Mouse (Mus musculus) liver, embryonic 14.5 days (tissue): ENCODE results near the gene Atxn1. TPM values are rescaled to one million over a fixed set of nuclear protein-coding genes. Genes with fewer than 3 reads are reported as not detected.

Source experiments
- ATAC-seq: fragments of 200-750 bp; cut with Nextera tagmentation; 2 replicates; pipeline ENCODE4 v1.8.0; 2017; ENCODE audit warnings: moderate number of reproducible peaks, mild to moderate bottlenecking, moderate library complexity; ENCODE audit not compliant: insufficient read depth
- DNase-seq, 3 experiments: peaks; one replicate each; pipeline ENCODE4 v3.0.0-alpha.2; 2012 to 2013; ENCODE audit warnings: low read depth in 3 of 3, low spot score in 3 of 3
- H3K27ac ChIP-seq: fragments of 300-500 bp; sonication (generic); 2 replicates; pipeline ENCODE4 v1.5.1; 2014; ENCODE audit warnings: moderate library complexity, mild to moderate bottlenecking, control low read depth, inconsistent platforms
- H3K27me3 ChIP-seq: fragments of 300-500 bp; sonication (generic); 2 replicates; pipeline ENCODE4 v1.6.1; 2014; ENCODE audit warnings: mild to moderate bottlenecking, low read length, moderate library complexity; ENCODE audit not compliant: control insufficient read depth, insufficient read depth
- H3K36me3 ChIP-seq: fragments of 300-500 bp; sonication (generic); replicated peaks from 2 replicates; pipeline ENCODE4 v1.6.1; 2014; ENCODE audit warnings: low read depth; ENCODE audit not compliant: control insufficient read depth, insufficient read depth
- H3K4me1 ChIP-seq, 2 experiments: fragments of 200-500 bp in 1 of 2; fragments of 300-500 bp in 1 of 2; sonication (generic) in 1 of 2; replicated peaks; 2 replicates each; pipeline ENCODE4 v1.6.1; 2012 to 2014; ENCODE audit warnings: antibody characterized with exemption in 1 of 2, inconsistent platforms in 1 of 2, low read length in 1 of 2; ENCODE audit not compliant: control insufficient read depth in 2 of 2, insufficient read depth in 2 of 2
- H3K4me2 ChIP-seq: fragments of 300-500 bp; sonication (generic); 2 replicates; pipeline ENCODE4 v1.6.1; 2014; ENCODE audit warnings: low read depth, mild to moderate bottlenecking, control low read depth, moderate library complexity
- H3K4me3 ChIP-seq, 2 experiments: fragments of 200-500 bp in 1 of 2; fragments of 300-500 bp in 1 of 2; sonication (generic) in 1 of 2; 2 replicates each; pipeline ENCODE4 v1.5.1; 2012 to 2014; ENCODE audit warnings: low read depth in 2 of 2, low read length in 2 of 2, mild to moderate bottlenecking in 2 of 2, control low read depth in 1 of 2, inconsistent platforms in 1 of 2, moderate library complexity in 1 of 2; ENCODE audit not compliant: insufficient read depth in 1 of 2
- H3K9ac ChIP-seq: fragments of 300-500 bp; sonication (generic); replicated peaks from 2 replicates; pipeline ENCODE4 v1.6.1; 2014; ENCODE audit warnings: mild to moderate bottlenecking, control low read depth, moderate library complexity
- H3K9me3 ChIP-seq: fragments of 300-500 bp; sonication (generic); 2 replicates; pipeline ENCODE4 v1.6.1; 2016; ENCODE audit warnings: low read length, mixed read lengths; ENCODE audit not compliant: control insufficient read depth
- CTCF ChIP-seq: IDR thresholded peaks from 2 replicates; pipeline ENCODE4 v1.5.1; 2016; ENCODE audit warnings: antibody characterized with exemption, low read depth, control low read depth
- EP300 ChIP-seq: IDR thresholded peaks from 2 replicates; pipeline ENCODE4 v1.6.1; 2016; ENCODE audit warnings: antibody characterized with exemption, low read depth
- WGBS: fragments of 180-500 bp; shearing (Covaris S2); extraction: QIAGEN DNeasy Blood & Tissue Kit; methylation state at CpG from one replicate; pipeline ENCODE4 v1.1.7; 2014; ENCODE audit not compliant: insufficient replicate concordance; 5-methylcytosine and 5-hydroxymethylcytosine counted together
- polyA plus RNA-seq, 2 experiments: library from polyadenylated mRNA; depleted of rRNA in 1 of 2; stranded (reverse) in 1 of 2; unstranded in 1 of 2; fragments of >200 nt; fragmentation: Nextera tagmentation in 1 of 2; extraction: Ambion mirVana in 1 of 2; gene quantifications; 2 replicates each; pipeline versions ENCODE4 v1.2.1 to v1.2.3; 2012 to 2014

Atxn1 gene
- 0.81 and 1.0 TPM in 2 replicates for polyA plus RNA-seq (2012; rRNA removed)
- polyA plus RNA-seq (2014; fragmentation: Nextera tagmentation; extraction: Ambion mirVana) = 1.1 and 1.2 TPM in 2 replicates

- under 1% methylated on average over 53 of the region's 53 CpGs for WGBS
Observed at GRCm38 (mm10) chr13:45964853-45965593, at the start of gene Atxn1. TSS of gene Atxn1 (minus strand) at chr13:45965008.

GRCm38 (mm10) chr13:46011232-46011631 lies 46.4 kb upstream of the Atxn1 start:
- no peak overlapping the region for H3K4me2 ChIP-seq
- no peak for DNase-seq
- H3K27ac ChIP-seq = no peak overlapping the region
- no peaks in the 10 kb centered on the region for H3K36me3 ChIP-seq
- H3K4me1 ChIP-seq = no peaks in the 10 kb centered on the region
- 21% methylated on average over 9 of the region's 9 CpGs for WGBS
- H3K9me3 ChIP-seq = no peaks in the 10 kb centered on the region
- H3K9ac ChIP-seq = no peak overlapping the region
- no peak for TF ChIP-seq EP300
- no peak for TF ChIP-seq CTCF
- no peak overlapping the region for H3K4me3 ChIP-seq
- no peak for ATAC-seq
- H3K27me3 ChIP-seq = no peaks in the 10 kb centered on the region; the same call in none of the 2 replicates

More at GRCm38 (mm10) chr13:45964853-45965593, at the start of gene Atxn1:
- Histone ChIP-seq H3K27me3 (no peaks in the 10 kb centered on the region), H3K4me2 (peak within 1 kb of the TSS; percentile 97), H3K9ac (peak within 1 kb of the TSS; percentile 76), H3K4me1 (peaks cover 0 to 5% of the 10 kb centered on the region in 2 experiments; a peak in 2 of 4 replicates), H3K36me3 (no peaks in the 10 kb centered on the region), H3K27ac (peak within 1 kb of the TSS; percentile 38), H3K4me3 (peak within 1 kb of the TSS; percentile 69 to 80), H3K9me3 (no peaks in the 10 kb centered on the region)
- TF ChIP-seq CTCF (no peak), EP300 (no peak)
- DNase-seq (peak in 2 of 3 experiments; percentile 63 to 67), ATAC-seq (peak; percentile 81)

GRCm38 (mm10) chr13:46010075-46010474 lies 45.3 kb upstream of the Atxn1 start:
- H3K4me1 ChIP-seq = no peaks in the 10 kb centered on the region
- H3K27me3 ChIP-seq = no peaks in the 10 kb centered on the region; the same call in none of the 2 replicates
- no peak overlapping the region for H3K27ac ChIP-seq
- H3K9me3 ChIP-seq = no peaks in the 10 kb centered on the region
- TF ChIP-seq CTCF = no peak
- no peak for TF ChIP-seq EP300
- no peak overlapping the region for H3K4me3 ChIP-seq
- DNase-seq = no peak
- ATAC-seq = no peak
- H3K36me3 ChIP-seq = no peaks in the 10 kb centered on the region
- H3K4me2 ChIP-seq = no peak overlapping the region
- 67% methylated on average over 12 of the region's 12 CpGs for WGBS
- H3K9ac ChIP-seq = no peak overlapping the region

- Histone ChIP-seq H3K36me3 (no peaks in the 10 kb centered on the region), H3K27ac (no peak overlapping the region), H3K27me3 (no peaks in the 10 kb centered on the region; the same call in none of the 2 replicates), H3K9me3 (no peaks in the 10 kb centered on the region), H3K4me3 (no peak overlapping the region), H3K4me1 (no peaks in the 10 kb centered on the region), H3K9ac (no peak overlapping the region), H3K4me2 (no peak overlapping the region)
- WGBS = 22% methylated on average over 30 of the region's 30 CpGs
- ATAC-seq = no peak
- TF ChIP-seq CTCF = no peak
- no peak for TF ChIP-seq EP300
- no peak for DNase-seq
Observed at GRCm38 (mm10) chr13:46008831-46009666, 44.2 kb upstream of the Atxn1 start.
